Mouse (Mus musculus) megakaryocyte, embryonic 14.5 days (primary cell): ENCODE measurements around the gene Zswim5.

ENCODE experiments used
- FLI1 ChIP-seq: IDR thresholded peaks from 2 replicates; pipeline ENCODE4 v1.6.1; 2012; ENCODE audit warnings: low read length, inconsistent platforms, mixed read lengths
- GATA1 ChIP-seq: IDR thresholded peaks from 3 replicates; pipeline ENCODE4 v1.6.1; 2012; ENCODE audit warnings: mixed read lengths, low read length, inconsistent platforms, borderline replicate concordance

- TF ChIP-seq GATA1 (no peak), FLI1 (no peak)
Measured at GRCm38 (mm10) chr4:116939585-116939984, 62.4 kb downstream of the Zswim5 start.
